Mouse (Mus musculus) megakaryocyte-erythroid progenitor cell, adult 5 weeks (primary cell): Measurements from ENCODE around the gene Xkr7. TPM values are rescaled to one million over a fixed set of nuclear protein-coding genes. Genes with fewer than 3 reads are reported as not detected.

Source experiments
- polyA plus RNA-seq: library from polyadenylated mRNA; stranded (reverse); fragments of >175 nt; gene quantifications from 2 replicates; pipeline ENCODE4 v1.2.3, GENCODE M21; 2012

Gene Xkr7
- polyA plus RNA-seq, result 0.03 and 0.09 TPM in 2 replicates

DNA sequence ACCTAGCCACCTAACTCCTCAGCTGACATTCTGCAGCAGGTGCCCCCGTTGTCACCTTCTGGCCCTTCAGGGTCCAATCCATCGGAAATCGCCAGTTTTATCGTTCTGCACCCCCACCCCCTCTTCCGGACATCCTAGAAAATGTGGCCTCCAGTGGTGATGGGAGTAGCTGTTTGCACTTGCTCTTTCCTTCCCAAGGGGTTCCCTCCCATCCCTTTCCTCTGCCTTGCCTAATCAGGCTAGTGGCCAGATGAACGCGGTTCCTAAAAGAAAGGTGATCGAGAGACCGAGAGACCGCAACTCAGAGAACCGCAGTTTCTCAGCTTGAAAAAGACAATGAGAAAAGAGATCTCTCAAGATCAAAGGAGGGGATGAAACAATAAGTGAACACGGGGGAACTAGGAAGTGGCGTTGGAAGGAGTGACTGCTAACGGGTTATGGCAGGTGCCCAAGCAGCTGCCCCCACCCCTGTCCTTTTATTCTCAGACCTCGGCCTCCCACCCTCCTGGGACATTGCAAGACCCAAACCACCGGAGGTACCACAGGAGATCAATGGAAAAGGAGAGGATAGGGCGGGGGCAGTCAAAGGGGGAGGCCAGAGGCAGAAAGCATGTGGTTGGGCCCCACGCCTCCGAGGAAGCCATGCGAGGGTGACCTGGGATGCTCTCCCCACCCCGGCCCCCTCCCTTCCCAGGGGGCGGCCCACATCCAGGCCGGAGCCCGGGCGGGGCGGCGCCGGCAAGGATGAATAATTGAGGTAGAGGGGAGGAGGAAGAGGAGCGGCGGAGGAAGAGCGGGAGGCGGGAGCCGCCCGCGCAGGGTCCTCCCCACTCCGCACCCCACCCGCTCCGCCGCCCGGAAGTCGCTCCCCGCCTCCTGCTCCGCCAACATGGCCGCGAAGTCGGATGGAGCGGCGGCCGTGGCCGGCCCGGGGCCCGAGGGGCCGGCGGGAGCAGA is at the start of gene Xkr7:
Gene Xkr7, plus strand, starts transcription at position 727 of the 957 bp plus-strand sequence.

DNA sequence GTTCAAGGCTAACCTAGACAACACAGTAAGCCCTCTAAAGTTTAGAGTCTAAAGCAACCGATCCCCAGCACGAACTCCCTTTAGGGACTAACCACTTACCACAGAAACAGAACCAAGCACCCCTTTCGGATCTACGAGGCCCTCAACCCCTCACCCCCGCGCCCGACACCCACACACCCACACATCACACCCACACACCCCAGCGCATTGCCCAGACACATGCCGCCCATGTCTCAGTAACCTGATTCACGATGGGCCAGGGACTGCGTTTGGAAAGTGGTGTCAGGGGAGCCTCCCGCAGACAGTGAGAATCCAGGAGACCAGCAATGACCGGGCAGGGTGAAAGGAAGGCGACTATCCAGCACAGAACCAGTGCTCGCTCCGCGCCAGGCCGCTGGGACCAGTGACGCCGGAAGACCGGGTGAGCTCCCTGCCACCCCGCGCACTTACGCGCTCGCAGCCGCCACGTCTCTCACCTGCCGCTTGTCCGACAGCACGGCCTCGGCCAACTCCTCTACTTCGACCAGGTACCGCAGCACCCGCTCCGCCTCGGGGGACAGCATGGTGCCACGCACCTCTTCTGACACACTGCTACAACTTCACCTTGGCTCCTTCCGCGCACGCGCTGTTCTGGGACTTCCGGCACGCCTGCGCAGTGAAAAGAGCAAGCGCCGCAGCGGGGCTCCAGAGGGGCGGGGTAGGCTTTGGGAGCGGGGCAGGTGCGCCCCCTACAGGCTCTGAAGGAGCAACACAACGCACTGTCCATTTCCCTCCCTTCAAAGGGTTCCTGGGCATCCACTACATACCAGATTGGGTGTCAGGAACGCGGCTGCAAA is 16.7 kb upstream of the Xkr7 start, which contains the start of gene Pdrg1:
Gene Pdrg1, minus strand, starts transcription at position 670 of the 836 bp plus-strand sequence.

DNA sequence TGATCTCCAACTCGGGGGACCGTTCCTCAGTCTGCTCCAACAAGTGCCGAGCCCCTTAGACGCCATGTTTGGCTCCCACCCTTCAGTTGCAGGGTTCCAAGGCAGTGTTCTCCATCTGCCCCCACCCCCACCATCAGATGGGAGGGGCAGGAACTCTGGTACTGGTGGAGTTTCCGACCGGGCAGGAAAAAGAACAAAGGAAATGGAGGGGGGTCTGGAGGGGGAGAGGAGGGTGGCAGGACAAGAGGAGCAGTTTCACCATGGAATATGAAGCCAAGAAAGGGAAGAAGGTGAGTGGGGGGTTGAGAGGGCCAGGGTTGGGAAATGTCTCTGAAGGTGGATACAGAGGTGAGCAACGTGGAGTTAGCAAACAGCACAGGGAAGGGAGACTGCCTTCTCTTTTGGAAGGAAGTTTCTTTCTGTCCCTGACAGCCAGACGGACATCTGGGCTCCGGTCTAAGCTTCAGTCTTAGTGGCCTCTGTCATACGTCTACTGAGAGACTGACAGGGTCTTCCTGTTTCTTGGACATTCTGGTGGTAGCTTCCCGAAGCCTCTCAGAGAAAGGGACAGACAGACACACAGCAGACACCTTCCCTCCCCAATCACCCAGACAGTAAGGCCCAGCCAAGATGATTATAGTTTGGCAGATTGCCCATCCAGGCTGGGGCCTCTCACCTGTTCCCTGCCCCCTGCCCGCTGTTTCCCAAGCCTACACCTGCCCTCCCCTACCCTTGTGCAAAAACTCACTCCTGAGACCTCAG is 34.3 kb downstream of the Xkr7 start, which contains the start of gene Ccm2l:
Gene Ccm2l, plus strand, starts transcription at position 209 of the 762 bp plus-strand sequence.

Other genes starting within 250 kb of the Xkr7 start
- gene Bcl2l1, start 200.1 kb upstream of the Xkr7 start, polyA plus RNA-seq, result 27.4 and 31.0 TPM in 2 replicates
- gene Tpx2, start 183.9 kb upstream of the Xkr7 start, polyA plus RNA-seq, result 8.7 and 9.0 TPM in 2 replicates
- gene Mylk2, start 120.5 kb upstream of the Xkr7 start, polyA plus RNA-seq, result 0.03 TPM in 1 of 2 replicates, not detected in the other
- gene Foxs1, start 98.6 kb upstream of the Xkr7 start, polyA plus RNA-seq, result 0.09 and 0.23 TPM in 2 replicates
- not detected in 2 replicates for gene Dusp15, start 80.2 kb upstream of the Xkr7 start, polyA plus RNA-seq
- 0.52 and 0.81 TPM in 2 replicates for gene Ttll9, start 69.4 kb upstream of the Xkr7 start, polyA plus RNA-seq
- gene Pdrg1, start 16.4 kb upstream of the Xkr7 start, polyA plus RNA-seq, result 63.7 and 83.7 TPM in 2 replicates
- 3.8 and 5.4 TPM in 2 replicates for gene Ccm2l, start 34.1 kb downstream of the Xkr7 start, polyA plus RNA-seq
- 9.8 and 12.6 TPM in 2 replicates for gene Hck, start 76.6 kb downstream of the Xkr7 start, polyA plus RNA-seq
- gene Tm9sf4, start 129.5 kb downstream of the Xkr7 start, polyA plus RNA-seq, result 36.2 and 36.5 TPM in 2 replicates
- gene Tspyl3, start 193.6 kb downstream of the Xkr7 start, polyA plus RNA-seq, result 5.6 and 5.8 TPM in 2 replicates
- gene Plagl2, start 209.6 kb downstream of the Xkr7 start, polyA plus RNA-seq, result 17.3 and 18.7 TPM in 2 replicates
- 7.6 and 8.2 TPM in 2 replicates for gene Pofut1, start 209.7 kb downstream of the Xkr7 start, polyA plus RNA-seq